Mouse (Mus musculus): ENCODE measurements around the gene Lrr1. TPM values are rescaled to one million over a fixed set of nuclear protein-coding genes. Genes with fewer than 3 reads are reported as not detected.
"Not testable (repeated sequence)": the region's sequence is repeated elsewhere in the genome, so short reads cannot be mapped to it uniquely, and the experiment has no call there.

Lrr1 gene
- polyA plus RNA-seq, 1 experiment from 2014 or later, result 30.9 TPM

DNA sequence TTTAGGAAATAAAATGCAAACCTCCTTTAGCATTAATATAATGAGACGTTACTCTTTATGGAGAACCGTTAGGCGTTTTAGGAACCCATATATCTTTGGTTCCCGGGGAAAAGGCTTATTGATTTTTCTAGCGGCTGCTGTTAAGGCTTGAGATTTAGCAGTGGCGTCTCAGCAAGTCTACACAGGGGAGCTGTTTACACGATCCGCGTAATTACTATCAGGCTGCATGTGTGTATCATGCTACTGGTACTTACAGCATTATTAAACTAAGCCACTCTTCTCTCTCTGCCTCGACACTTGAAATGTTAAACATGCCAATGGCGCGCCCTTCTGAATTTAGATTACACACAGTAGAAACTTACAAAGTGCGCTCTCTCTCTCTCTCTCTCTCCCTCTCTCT is 18.6 kb upstream of the Lrr1 start:
- Histone ChIP-seq H3K4me1 (ENCODE audit: insufficient read depth) (no peaks in the 10 kb centered on the region), H3K36me3 (ENCODE audit: insufficient read depth) (0 out of 2 replicates have a peak, but pooled peaks cover 3% of the 10 kb centered on the region), H3K9me3 (ENCODE audit: low read depth, low read length) (no peaks in the 10 kb centered on the region), H3K9ac (no peak overlapping the region), H3K4me3 (ENCODE audit: low read depth, low read length) (no peak overlapping the region), H3K4me2 (no peak overlapping the region), H3K27me3 (ENCODE audit: insufficient read depth, low read length) (no peaks in the 10 kb centered on the region), H3K27ac (ENCODE audit: low read depth) (no peak overlapping the region)
- WGBS, result 73% methylated on average over 13 of the region's 13 CpGs
- ATAC-seq (ENCODE audit: insufficient read depth), result no peak
- no peak for TF ChIP-seq CTCF (IDR thresholded peaks at IDR 0.05; ENCODE audit: low read depth)
- no peak for DNase-seq

DNA sequence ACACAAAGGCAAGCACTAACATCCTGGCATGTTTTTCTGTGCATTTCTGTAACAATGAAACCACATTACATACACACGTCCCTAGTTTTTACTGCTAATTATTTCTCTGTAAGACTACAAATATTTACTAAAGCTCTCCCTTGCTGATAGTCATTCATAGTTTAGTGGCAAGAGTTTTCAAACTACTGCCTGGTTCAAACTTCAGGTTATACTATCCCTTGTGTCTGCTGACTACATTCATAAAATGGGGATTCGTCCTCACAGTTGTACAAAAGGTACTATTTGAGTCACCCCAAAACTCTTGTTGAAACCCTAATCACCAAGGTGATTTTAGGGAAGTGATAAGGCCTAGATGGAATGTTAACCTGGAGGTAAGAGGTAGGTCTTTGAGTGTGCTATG is 12.7 kb upstream of the Lrr1 start:
- 72% methylated on average over 2 of the region's 2 CpGs for WGBS
- no peaks in the 10 kb centered on the region for H3K9me3 ChIP-seq (ENCODE audit: low read depth, low read length)
- no peak overlapping the region for H3K27ac ChIP-seq (ENCODE audit: low read depth)
- no peak for TF ChIP-seq CTCF (IDR thresholded peaks at IDR 0.05; ENCODE audit: low read depth)
- H3K36me3 ChIP-seq (ENCODE audit: insufficient read depth), result peaks cover 28% of the 10 kb centered on the region
- H3K4me1 ChIP-seq (ENCODE audit: insufficient read depth), result no peaks in the 10 kb centered on the region
- H3K9ac ChIP-seq, result no peak overlapping the region
- DNase-seq, result no peak
- H3K4me3 ChIP-seq (ENCODE audit: low read depth, low read length), result no peak overlapping the region
- no peak for ATAC-seq (ENCODE audit: insufficient read depth)
- no peak overlapping the region for H3K4me2 ChIP-seq
- H3K27me3 ChIP-seq (ENCODE audit: insufficient read depth, low read length), result no peaks in the 10 kb centered on the region

DNA sequence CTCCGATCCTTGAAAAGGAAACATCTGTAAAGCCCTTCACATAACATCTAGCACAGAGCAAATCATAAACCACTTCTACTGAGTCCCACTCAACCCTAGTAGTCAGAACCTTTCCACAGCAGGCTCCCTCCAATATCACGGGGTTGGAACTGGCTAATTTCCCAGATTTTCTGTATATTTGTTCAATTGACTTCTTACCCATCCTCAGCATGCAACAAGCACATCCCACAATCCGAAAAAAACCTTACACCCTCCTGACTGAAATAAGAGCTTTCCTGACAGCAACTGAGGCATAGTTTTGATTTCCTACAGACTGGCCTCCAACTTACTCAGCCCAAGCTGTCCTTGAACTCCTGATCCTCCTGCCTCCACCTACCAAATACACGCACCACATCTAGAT is 12.2 kb upstream of the Lrr1 start:
- H3K27me3 ChIP-seq (ENCODE audit: insufficient read depth, low read length), result no peaks in the 10 kb centered on the region
- H3K4me1 ChIP-seq (ENCODE audit: insufficient read depth), result no peaks in the 10 kb centered on the region
- no peak for TF ChIP-seq CTCF (IDR thresholded peaks at IDR 0.05; ENCODE audit: low read depth)
- peaks cover 28% of the 10 kb centered on the region for H3K36me3 ChIP-seq (ENCODE audit: insufficient read depth)
- 76% methylated on average over 4 of the region's 4 CpGs for WGBS
- DNase-seq, result peak; percentile 33
- ATAC-seq (ENCODE audit: insufficient read depth), result no peak
- H3K9me3 ChIP-seq (ENCODE audit: low read depth, low read length), result no peaks in the 10 kb centered on the region
- no peak overlapping the region for H3K27ac ChIP-seq (ENCODE audit: low read depth)
- H3K4me2 ChIP-seq, result no peak overlapping the region
- H3K4me3 ChIP-seq (ENCODE audit: low read depth, low read length), result no peak overlapping the region
- H3K9ac ChIP-seq, result no peak overlapping the region

DNA sequence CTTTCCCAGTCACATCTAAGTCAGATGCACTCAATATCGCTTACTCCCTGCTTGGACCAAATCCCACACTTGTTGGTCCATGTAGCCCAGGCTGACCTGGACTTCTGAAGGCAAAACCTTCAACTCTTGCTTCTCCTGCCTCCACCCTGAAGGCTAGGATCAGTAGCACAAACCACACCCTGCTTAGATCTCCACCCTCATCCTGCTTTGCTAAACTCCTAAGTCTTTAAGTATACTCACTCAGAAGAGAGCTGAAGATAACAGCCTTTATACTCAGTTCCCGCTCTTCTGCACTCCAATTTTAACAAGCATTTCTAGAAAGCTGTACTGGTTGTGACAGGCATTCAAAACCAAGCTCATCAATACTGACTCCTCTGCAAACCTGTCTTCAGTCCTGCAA is 11.5 kb upstream of the Lrr1 start:
- ATAC-seq (ENCODE audit: insufficient read depth), result no peak
- Histone ChIP-seq H3K9me3 (ENCODE audit: low read depth, low read length) (no peaks in the 10 kb centered on the region), H3K27me3 (ENCODE audit: insufficient read depth, low read length) (no peaks in the 10 kb centered on the region), H3K4me1 (ENCODE audit: insufficient read depth) (no peaks in the 10 kb centered on the region), H3K36me3 (ENCODE audit: insufficient read depth) (peaks cover 28% of the 10 kb centered on the region), H3K9ac (no peak overlapping the region), H3K4me3 (ENCODE audit: low read depth, low read length) (0 out of 2 replicates have a peak overlapping the region, but pooled peaks have one; percentile 74), H3K27ac (ENCODE audit: low read depth) (no peak overlapping the region), H3K4me2 (peak overlapping the region; percentile 86)
- 95% methylated on average over 2 of the region's 2 CpGs for WGBS
- DNase-seq, result no peak
- no peak for TF ChIP-seq CTCF (IDR thresholded peaks at IDR 0.05; ENCODE audit: low read depth)

DNA sequence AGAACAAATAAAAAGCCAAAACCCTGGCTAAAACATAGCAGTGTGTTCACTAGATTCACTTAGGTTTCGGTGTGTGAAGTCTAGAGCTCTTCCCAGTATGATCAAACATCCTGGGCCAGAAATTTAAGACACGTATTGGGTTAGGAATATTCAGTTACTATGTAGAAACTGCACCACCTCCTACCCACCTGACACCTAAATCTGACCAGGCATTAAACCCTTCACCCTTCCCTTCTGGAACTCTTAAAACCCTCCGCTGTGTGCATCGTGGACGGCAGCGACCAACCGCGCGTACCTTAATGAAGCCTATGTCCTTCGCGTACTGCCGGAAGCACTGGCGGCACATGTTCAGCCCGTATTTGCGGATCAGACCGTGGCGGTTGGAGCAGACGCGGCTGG is 10.2 kb upstream of the Lrr1 start:
- Histone ChIP-seq H3K36me3 (ENCODE audit: insufficient read depth) (peaks cover 28% of the 10 kb centered on the region), H3K9ac (peak overlapping the region; percentile 89), H3K27ac (ENCODE audit: low read depth) (peak overlapping the region; percentile 96), H3K4me3 (ENCODE audit: low read depth, low read length) (peak overlapping the region; percentile 74), H3K9me3 (ENCODE audit: low read depth, low read length) (no peaks in the 10 kb centered on the region), H3K4me1 (ENCODE audit: insufficient read depth) (no peaks in the 10 kb centered on the region), H3K27me3 (ENCODE audit: insufficient read depth, low read length) (no peaks in the 10 kb centered on the region), H3K4me2 (peak overlapping the region; percentile 86)
- DNase-seq (peak; percentile 43), ATAC-seq (ENCODE audit: insufficient read depth) (no peak)
- under 1% methylated on average over 19 of the region's 19 CpGs for WGBS
- TF ChIP-seq CTCF (IDR thresholded peaks at IDR 0.05; ENCODE audit: low read depth), result no peak

DNA sequence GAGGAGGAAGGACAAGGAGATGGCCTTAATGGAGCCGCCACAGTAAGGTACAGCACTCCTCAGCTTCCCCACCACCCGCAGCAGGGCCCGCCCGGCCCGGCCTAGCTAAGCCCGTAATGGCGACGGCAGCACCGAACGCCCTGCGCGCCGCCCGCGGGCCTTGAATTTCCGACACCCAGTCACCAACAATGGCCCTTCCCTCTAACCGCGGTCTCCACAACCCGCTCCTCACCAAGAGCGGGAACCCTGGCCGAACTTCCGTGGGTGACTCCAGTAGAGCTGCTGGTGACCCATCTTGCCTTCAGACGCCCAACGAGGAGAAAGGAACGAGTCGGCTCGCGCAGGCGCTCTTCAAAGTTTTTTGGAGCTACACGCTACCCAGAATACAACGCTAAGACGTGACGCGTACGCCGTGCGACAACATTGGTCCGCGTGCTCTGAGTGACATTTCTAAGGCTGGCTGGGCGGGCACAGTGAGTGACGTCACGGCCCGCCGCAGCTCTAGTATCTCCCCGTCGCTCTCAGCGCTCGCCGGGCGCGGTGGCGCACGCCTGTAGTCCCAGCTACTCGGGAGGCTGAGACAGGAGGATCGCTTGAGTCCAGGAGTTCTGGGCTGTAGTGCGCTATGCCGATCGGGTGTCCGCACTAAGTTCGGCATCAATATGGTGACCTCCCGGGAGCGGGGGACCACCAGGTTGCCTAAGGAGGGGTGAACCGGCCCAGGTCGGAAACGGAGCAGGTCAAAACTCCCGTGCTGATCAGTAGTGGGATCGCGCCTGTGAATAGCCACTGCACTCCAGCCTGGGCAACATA is 9.6 kb upstream of the Lrr1 start, which contains the start of gene Rps29:
Gene Rps29, minus strand, starts transcription at position 422 of the 813 bp plus-strand sequence.
- H3K4me2 ChIP-seq, result peak within 1 kb of the TSS; percentile 86
- ATAC-seq (ENCODE audit: insufficient read depth) (peak; percentile 99), DNase-seq (peak; percentile 100)
- H3K9me3 ChIP-seq (ENCODE audit: low read depth, low read length); H3K27me3 ChIP-seq (ENCODE audit: insufficient read depth, low read length); H3K4me1 ChIP-seq (ENCODE audit: insufficient read depth): not testable (repeated sequence)
- H3K4me3 ChIP-seq (ENCODE audit: low read depth, low read length), result peak within 1 kb of the TSS; percentile 74
- under 1% methylated on average over 58 of the region's 68 CpGs for WGBS
- H3K36me3 ChIP-seq (ENCODE audit: insufficient read depth), result peaks cover 28% of the 10 kb centered on the region
- H3K9ac ChIP-seq, result peak within 1 kb of the TSS; percentile 89
- peak within 1 kb of the TSS; percentile 96 for H3K27ac ChIP-seq (ENCODE audit: low read depth)

DNA sequence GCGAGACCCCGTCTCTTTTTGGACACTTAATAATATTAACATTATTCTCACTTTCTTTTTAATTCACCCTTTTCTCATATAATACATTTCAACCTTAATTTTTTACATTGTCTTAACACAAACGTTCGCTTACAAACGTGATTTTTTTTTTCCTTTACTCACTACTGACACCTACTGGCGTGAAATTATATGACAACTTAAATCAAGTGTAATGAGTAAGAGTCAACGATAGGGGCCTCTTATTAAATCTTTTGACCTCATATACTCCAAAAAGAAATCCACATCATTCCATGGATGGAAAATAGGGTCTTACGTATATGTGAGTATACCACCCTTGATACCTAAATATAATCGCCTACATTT is 9.1 kb upstream of the Lrr1 start:
- peak; percentile 91 for DNase-seq
- H3K4me3 ChIP-seq (ENCODE audit: low read depth, low read length), result peak overlapping the region; percentile 74
- H3K27me3 ChIP-seq (ENCODE audit: insufficient read depth, low read length), result no peaks in the 10 kb centered on the region
- no peak overlapping the region for H3K27ac ChIP-seq (ENCODE audit: low read depth)
- H3K4me2 ChIP-seq, result peak overlapping the region; percentile 45
- ATAC-seq (ENCODE audit: insufficient read depth), result no peak
- peaks cover 28% of the 10 kb centered on the region for H3K36me3 ChIP-seq (ENCODE audit: insufficient read depth)
- WGBS, result 5% methylated on average over 9 of the region's 9 CpGs
- H3K9me3 ChIP-seq (ENCODE audit: low read depth, low read length), result no peaks in the 10 kb centered on the region
- H3K9ac ChIP-seq, result no peak overlapping the region
- H3K4me1 ChIP-seq (ENCODE audit: insufficient read depth), result no peaks in the 10 kb centered on the region
- TF ChIP-seq CTCF (IDR thresholded peaks at IDR 0.05; ENCODE audit: low read depth), result peak; percentile 78

DNA sequence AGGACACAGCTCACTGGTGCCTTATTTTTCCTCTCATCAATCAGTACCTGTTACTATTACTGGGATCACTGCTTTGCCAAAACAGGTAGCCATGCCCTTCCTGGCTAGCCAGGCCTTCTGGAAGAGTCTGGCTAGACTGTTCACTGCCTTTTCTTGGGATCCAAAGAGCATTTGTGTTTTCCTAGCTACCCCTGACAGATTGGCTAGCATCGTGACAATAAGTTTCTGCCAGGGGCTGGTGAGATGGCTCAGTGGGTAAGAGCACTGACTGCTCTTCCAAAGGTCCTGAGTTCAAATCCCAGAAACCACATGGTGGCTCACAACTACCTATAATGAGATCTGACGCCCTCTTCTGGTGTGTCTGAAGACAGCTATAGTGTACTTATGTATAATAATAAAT is 7.9 kb upstream of the Lrr1 start:
- DNase-seq, result not testable (repeated sequence)

DNA sequence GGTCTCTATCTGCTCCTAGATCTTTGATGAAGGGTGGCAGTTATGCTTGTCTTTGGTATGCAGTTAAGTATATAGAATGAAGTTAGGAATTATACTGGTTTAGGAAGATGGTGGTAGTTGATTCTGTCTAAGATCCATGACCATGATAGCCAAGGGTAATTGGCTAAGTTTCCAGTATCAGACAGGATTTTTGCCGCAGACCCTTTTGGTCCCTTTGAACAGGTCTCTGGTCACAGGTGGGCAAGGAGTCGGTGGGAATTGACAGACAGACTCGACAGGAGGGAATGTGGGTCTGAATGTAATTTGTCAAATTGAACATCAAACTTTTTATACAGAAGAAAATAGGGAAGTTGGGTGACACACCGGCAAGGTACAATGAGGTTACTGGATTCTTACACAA is 5.0 kb upstream of the Lrr1 start:
- not testable (repeated sequence) for H3K27me3 ChIP-seq (ENCODE audit: insufficient read depth, low read length); DNase-seq; H3K4me2 ChIP-seq; H3K9ac ChIP-seq; ATAC-seq (ENCODE audit: insufficient read depth); H3K9me3 ChIP-seq (ENCODE audit: low read depth, low read length); H3K4me1 ChIP-seq (ENCODE audit: insufficient read depth); H3K36me3 ChIP-seq (ENCODE audit: insufficient read depth); H3K27ac ChIP-seq (ENCODE audit: low read depth); H3K4me3 ChIP-seq (ENCODE audit: low read depth, low read length)
- WGBS, result 84% methylated on average over 4 of the region's 4 CpGs

More for the DNA sequence above, 7.9 kb upstream of the Lrr1 start:
- peaks cover 23% of the 10 kb centered on the region for H3K36me3 ChIP-seq (ENCODE audit: insufficient read depth)
- H3K27me3 ChIP-seq (ENCODE audit: insufficient read depth, low read length); H3K4me3 ChIP-seq (ENCODE audit: low read depth, low read length); H3K9ac ChIP-seq; H3K4me1 ChIP-seq (ENCODE audit: insufficient read depth); H3K27ac ChIP-seq (ENCODE audit: low read depth); H3K9me3 ChIP-seq (ENCODE audit: low read depth, low read length); H3K4me2 ChIP-seq; ATAC-seq (ENCODE audit: insufficient read depth): not testable (repeated sequence)
- WGBS, result 69% methylated on average over 2 of the region's 2 CpGs
